Mouse (Mus musculus) hindbrain, embryonic 10.5 days (tissue): Measurements from ENCODE around the gene Gm20503. TPM values are rescaled to one million over a fixed set of nuclear protein-coding genes. Genes with fewer than 3 reads are reported as not detected.
A peak's percentile ranks its signal among the peaks of the same experiment; 100 is the strongest.

Experiments
- DNase-seq: peaks from one replicate; pipeline ENCODE4 v3.0.0-alpha.2; 2017; ENCODE audit warnings: low spot score
- H3K27ac ChIP-seq: fragments of 300-500 bp; sonication (generic); 2 replicates; pipeline ENCODE4 v1.5.1; 2016; ENCODE audit warnings: mild to moderate bottlenecking, moderate library complexity
- H3K27me3 ChIP-seq: fragments of 300-500 bp; sonication (generic); 2 replicates; pipeline ENCODE4 v1.6.1; 2016; ENCODE audit warnings: mild to moderate bottlenecking; ENCODE audit not compliant: poor library complexity, insufficient read depth, severe bottlenecking
- H3K36me3 ChIP-seq: fragments of 300-500 bp; sonication (generic); 2 replicates; pipeline ENCODE4 v1.6.1; 2016; ENCODE audit warnings: mild to moderate bottlenecking, moderate library complexity
- H3K4me1 ChIP-seq: fragments of 300-500 bp; sonication (generic); replicated peaks from 2 replicates; pipeline ENCODE4 v1.6.1; 2016; ENCODE audit warnings: mild to moderate bottlenecking
- H3K4me3 ChIP-seq: fragments of 300-500 bp; sonication (generic); 2 replicates; pipeline ENCODE4 v1.5.1; 2016; ENCODE audit warnings: mild to moderate bottlenecking, moderate library complexity
- H3K9me3 ChIP-seq: fragments of 300-500 bp; sonication (generic); 2 replicates; pipeline ENCODE4 v1.6.1; 2016; ENCODE audit warnings: mild to moderate bottlenecking, moderate library complexity
- WGBS: fragments of 180-500 bp; shearing (Covaris S2); methylation state at CpG from one replicate; pipeline ENCODE4 v1.1.7; 2016; 5-methylcytosine and 5-hydroxymethylcytosine counted together
- polyA plus RNA-seq: library from polyadenylated mRNA; unstranded; fragments of >200 nt; fragmentation: Nextera tagmentation; extraction: Ambion mirVana; gene quantifications from 2 replicates; pipeline ENCODE4 v1.2.1, GENCODE M21; 2016

Gm20503 gene
- polyA plus RNA-seq, 1 experiment from 2014 or later, result 10.5 TPM

GRCm38 (mm10) chr4:59015181-59015580, 12.2 kb downstream of the Gm20503 start:
- Histone ChIP-seq H3K4me3 (no peak overlapping the region), H3K27me3 (no peaks in the 10 kb centered on the region), H3K27ac (no peak overlapping the region), H3K9me3 (no peaks in the 10 kb centered on the region), H3K4me1 (no peaks in the 10 kb centered on the region), H3K36me3 (peaks cover 39% of the 10 kb centered on the region)
- DNase-seq, result no peak
- WGBS, result 89% methylated on average over 3 of the region's 3 CpGs

- Histone ChIP-seq H3K9me3 (no peaks in the 10 kb centered on the region), H3K27ac (no peak overlapping the region), H3K27me3 (no peaks in the 10 kb centered on the region), H3K4me1 (no peaks in the 10 kb centered on the region), H3K4me3 (no peak overlapping the region), H3K36me3 (peaks cover 50% of the 10 kb centered on the region)
- 88% methylated on average over 2 of the region's 2 CpGs for WGBS
- no peak for DNase-seq
Measured at GRCm38 (mm10) chr4:59016922-59017321, 13.9 kb downstream of the Gm20503 start.

GRCm38 (mm10) chr4:59034325-59034917, 31.4 kb downstream of the Gm20503 start:
- H3K27ac ChIP-seq, result no peak overlapping the region
- peaks cover 5% of the 10 kb centered on the region; the same call in 1 of the 2 replicates for H3K36me3 ChIP-seq
- no peaks in the 10 kb centered on the region for H3K27me3 ChIP-seq
- H3K4me1 ChIP-seq, result peaks cover 15% of the 10 kb centered on the region; the same call in 1 of the 2 replicates
- WGBS, result 82% methylated on average over 10 of the region's 10 CpGs
- no peak for DNase-seq
- peak overlapping the region; percentile 84 for H3K4me3 ChIP-seq
- peaks cover 10% of the 10 kb centered on the region; the same call in 1 of the 2 replicates for H3K9me3 ChIP-seq

GRCm38 (mm10) chr4:59034918-59035785, 32.1 kb downstream of the Gm20503 start, which contains the start of gene Gng10:
Gene Gng10, plus strand, starts transcription at chr4:59035088.
- Histone ChIP-seq H3K27ac (peak within 1 kb of the TSS; percentile 93), H3K4me1 (peaks cover 15% of the 10 kb centered on the region; the same call in 1 of the 2 replicates), H3K27me3 (no peaks in the 10 kb centered on the region), H3K4me3 (peak within 1 kb of the TSS; percentile 84), H3K36me3 (peaks cover 10% of the 10 kb centered on the region; the same call in 1 of the 2 replicates), H3K9me3 (peaks cover 10% of the 10 kb centered on the region; the same call in 1 of the 2 replicates)
- peak; percentile 68 for DNase-seq
- WGBS, result 5% methylated on average over 76 of the region's 76 CpGs

GRCm38 (mm10) chr4:59035786-59036350, 32.9 kb downstream of the Gm20503 start:
- Histone ChIP-seq H3K4me1 (peaks cover 15% of the 10 kb centered on the region; the same call in 1 of the 2 replicates), H3K9me3 (peaks cover 10% of the 10 kb centered on the region; the same call in 1 of the 2 replicates), H3K27me3 (no peaks in the 10 kb centered on the region), H3K27ac (peak overlapping the region; percentile 93), H3K36me3 (peaks cover 16% of the 10 kb centered on the region; the same call in 1 of the 2 replicates), H3K4me3 (peak overlapping the region; percentile 84)
- 64% methylated on average over 18 of the region's 18 CpGs for WGBS
- DNase-seq, result no peak

GRCm38 (mm10) chr4:59036490-59037127, 33.6 kb downstream of the Gm20503 start:
- Histone ChIP-seq H3K4me1 (peaks cover 15% of the 10 kb centered on the region; the same call in 1 of the 2 replicates), H3K27ac (no peak overlapping the region), H3K27me3 (no peaks in the 10 kb centered on the region), H3K9me3 (peaks cover 10% of the 10 kb centered on the region; the same call in 1 of the 2 replicates), H3K36me3 (peaks cover 16% of the 10 kb centered on the region; the same call in 1 of the 2 replicates), H3K4me3 (no peak overlapping the region)
- WGBS, result 50% methylated on average over 13 of the region's 13 CpGs
- DNase-seq, result peak; percentile 80

- Histone ChIP-seq H3K36me3 (peaks cover 16% of the 10 kb centered on the region; the same call in 1 of the 2 replicates), H3K9me3 (peaks cover 10% of the 10 kb centered on the region; the same call in 1 of the 2 replicates), H3K4me1 (peaks cover 15% of the 10 kb centered on the region; the same call in 1 of the 2 replicates), H3K27me3 (no peaks in the 10 kb centered on the region), H3K4me3 (no peak overlapping the region), H3K27ac (no peak overlapping the region)
- no peak for DNase-seq
- 70% methylated on average over 3 of the region's 3 CpGs for WGBS
Measured at GRCm38 (mm10) chr4:59037525-59037924, 34.5 kb downstream of the Gm20503 start.

- DNase-seq, result no peak
- 90% methylated on average over 11 of the region's 11 CpGs for WGBS
- peaks cover 16% of the 10 kb centered on the region; the same call in 1 of the 2 replicates for H3K36me3 ChIP-seq
- H3K4me3 ChIP-seq, result no peak overlapping the region
- no peaks in the 10 kb centered on the region for H3K9me3 ChIP-seq
- peaks cover 6% of the 10 kb centered on the region; the same call in 1 of the 2 replicates for H3K4me1 ChIP-seq
- no peak overlapping the region for H3K27ac ChIP-seq
- no peaks in the 10 kb centered on the region for H3K27me3 ChIP-seq
Measured at GRCm38 (mm10) chr4:59040397-59041287, 37.6 kb downstream of the Gm20503 start.

- no peaks in the 10 kb centered on the region for H3K27me3 ChIP-seq
- DNase-seq, result no peak
- H3K4me1 ChIP-seq, result peaks cover 6% of the 10 kb centered on the region
- H3K27ac ChIP-seq, result no peak overlapping the region
- H3K36me3 ChIP-seq, result peaks cover 16% of the 10 kb centered on the region; the same call in 1 of the 2 replicates
- 93% methylated on average over 5 of the region's 5 CpGs for WGBS
- no peaks in the 10 kb centered on the region for H3K9me3 ChIP-seq
- H3K4me3 ChIP-seq, result no peak overlapping the region
Measured at GRCm38 (mm10) chr4:59043074-59043473, 40.1 kb downstream of the Gm20503 start.

- H3K4me1 ChIP-seq, result peaks cover 6% of the 10 kb centered on the region
- 92% methylated on average over 6 of the region's 6 CpGs for WGBS
- H3K27me3 ChIP-seq, result no peaks in the 10 kb centered on the region
Measured at GRCm38 (mm10) chr4:59043891-59044290, 40.9 kb downstream of the Gm20503 start.

GRCm38 (mm10) chr4:59047222-59047621, 44.2 kb downstream of the Gm20503 start:
- DNase-seq, result no peak
- Histone ChIP-seq H3K4me1 (peaks cover 6% of the 10 kb centered on the region), H3K27me3 (no peaks in the 10 kb centered on the region), H3K9me3 (no peaks in the 10 kb centered on the region), H3K4me3 (no peak overlapping the region), H3K27ac (no peak overlapping the region), H3K36me3 (no peaks in the 10 kb centered on the region)
- WGBS, result 24% methylated on average over 3 of the region's 3 CpGs

More at GRCm38 (mm10) chr4:59043891-59044290, 40.9 kb downstream of the Gm20503 start:
- Histone ChIP-seq H3K4me3 (no peak overlapping the region), H3K27ac (no peak overlapping the region), H3K36me3 (peaks cover 16% of the 10 kb centered on the region; the same call in 1 of the 2 replicates), H3K9me3 (no peaks in the 10 kb centered on the region)
- DNase-seq, result no peak
